In the genomic region with DNA sequence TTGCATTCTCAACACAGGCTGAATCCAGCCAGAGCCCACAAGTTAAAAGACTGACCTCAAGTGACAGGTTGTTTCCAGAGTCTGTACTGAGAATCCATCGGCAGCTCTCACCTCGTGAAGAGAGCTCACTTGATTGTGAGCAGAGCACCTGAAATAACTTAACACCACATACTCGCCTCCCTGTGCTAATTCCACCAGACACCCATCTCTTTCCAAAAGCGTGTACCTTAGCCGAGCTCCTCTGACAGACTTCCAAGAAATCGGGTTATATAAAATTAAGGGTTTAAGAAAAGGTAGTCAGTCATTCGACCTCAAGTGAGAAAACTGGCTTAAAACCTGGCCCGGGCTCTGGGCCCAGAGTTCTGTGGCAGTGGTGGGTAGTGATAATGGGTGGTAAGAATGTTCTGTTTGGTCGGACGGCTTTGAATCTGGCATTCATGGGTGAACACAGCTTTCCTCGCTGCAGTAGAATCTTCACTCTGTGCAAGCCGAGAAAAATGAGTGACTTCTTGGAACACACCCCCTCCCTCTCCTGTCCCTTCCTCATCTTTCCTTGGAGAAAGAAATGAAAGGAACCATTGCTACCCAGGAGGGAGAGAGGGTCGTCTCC, we compare ENCODE assay signal across 18 mouse cellular contexts.
"Had no signal": no experiment of that assay in that cellular context is flagged by ENCODE, and none has a peak within 500 bp of the region (broad histone marks: within the 10 kb centered on the region; RNA-seq: fewer than 3 reads in every experiment).

No protein-coding gene starts in this region.

- H3K4me3 ChIP-seq: intestine, embryonic 15.5 days; layer of hippocampus, adult 2 months; liver, embryonic 13.5 days; lung, embryonic 15.5 days; megakaryocyte, embryonic 14.5 days; midbrain, embryonic 15.5 days; neural tube, embryonic 13.5 days had no signal

- H3K36me3 ChIP-seq: intestine, embryonic 15.5 days; liver, embryonic 13.5 days; lung, embryonic 15.5 days; midbrain, embryonic 15.5 days; neural tube, embryonic 13.5 days had no signal

- ATAC-seq: intestine, embryonic 15.5 days; liver, postnatal 0 days; midbrain, embryonic 15.5 days had no signal

- H3K4me2 ChIP-seq: intestine, embryonic 15.5 days; liver, embryonic 13.5 days; lung, embryonic 15.5 days; midbrain, embryonic 11.5 days; midbrain, embryonic 15.5 days; neural tube, embryonic 13.5 days had no signal

- H3K9ac ChIP-seq: intestine, embryonic 15.5 days; liver, embryonic 13.5 days; liver, postnatal 0 days; lung, embryonic 15.5 days; midbrain, embryonic 15.5 days; neural tube, embryonic 13.5 days had no signal

- H3K4me1 ChIP-seq: intestine, embryonic 15.5 days; liver, embryonic 13.5 days; lung, embryonic 15.5 days; megakaryocyte, embryonic 14.5 days; midbrain, embryonic 15.5 days had no signal

- DNase-seq: kidney, adult 18-20 months; kidney, postnatal 10 days; kidney, postnatal 4 days; liver; liver, embryonic 13.5 days; liver, postnatal 0 days; lung, postnatal 14 days; retina, postnatal 1 day; right cerebral cortex, postnatal 14 days; thymus, postnatal 4 days had no signal

- H3K9me3 ChIP-seq: intestine, embryonic 15.5 days; liver, embryonic 13.5 days; lung, embryonic 15.5 days; midbrain, embryonic 15.5 days; neural tube, embryonic 13.5 days had no signal

- H3K27me3 ChIP-seq: intestine, embryonic 15.5 days; liver, embryonic 13.5 days; lung, embryonic 15.5 days; megakaryocyte, embryonic 14.5 days; midbrain, embryonic 15.5 days; neural tube, embryonic 13.5 days had no signal

- H3K27ac ChIP-seq: intestine, embryonic 15.5 days; layer of hippocampus, adult 2 months; liver, embryonic 13.5 days; lung, embryonic 15.5 days; macrophage; midbrain, embryonic 15.5 days; neural tube, embryonic 13.5 days had no signal
